Mouse (Mus musculus) embryonic facial prominence, embryonic 11.5 days (tissue): Measurements from ENCODE around the gene Gp1ba. TPM values are rescaled to one million over a fixed set of nuclear protein-coding genes. Genes with fewer than 3 reads are reported as not detected.

ENCODE experiments used
- ATAC-seq: fragments of 200-750 bp; cut with Nextera tagmentation; replicated peaks from 2 replicates; pipeline ENCODE4 v1.8.0; 2017; ENCODE audit warnings: low read depth; ENCODE audit not compliant: insufficient number of reproducible peaks, low FRiP score, low TSS enrichment
- DNase-seq: peaks from one replicate; pipeline ENCODE4 v3.0.0-alpha.2; 2015; ENCODE audit warnings: low spot score
- H3K27ac ChIP-seq: fragments of 300-500 bp; sonication (generic); replicated peaks from 2 replicates; pipeline ENCODE4 v1.5.1; 2014; ENCODE audit warnings: mild to moderate bottlenecking, low read depth, low read length, control low read depth
- H3K27me3 ChIP-seq: fragments of 300-500 bp; sonication (generic); 2 replicates; pipeline ENCODE4 v1.6.1; 2014; ENCODE audit warnings: mild to moderate bottlenecking, low read length, moderate library complexity, mixed read lengths; ENCODE audit not compliant: control insufficient read depth, insufficient read depth
- H3K36me3 ChIP-seq: fragments of 300-500 bp; sonication (generic); replicated peaks from 2 replicates; pipeline ENCODE4 v1.6.1; 2014; ENCODE audit warnings: low read depth, mild to moderate bottlenecking, low read length, moderate library complexity, mixed read lengths; ENCODE audit not compliant: control insufficient read depth, insufficient read depth
- H3K4me1 ChIP-seq: fragments of 300-500 bp; sonication (generic); 2 replicates; pipeline ENCODE4 v1.6.1; 2014; ENCODE audit warnings: low read length, mixed read lengths; ENCODE audit not compliant: control insufficient read depth, insufficient read depth
- H3K4me2 ChIP-seq: fragments of 300-500 bp; sonication (generic); 2 replicates; pipeline ENCODE4 v1.6.1; 2014; ENCODE audit warnings: low read depth, mild to moderate bottlenecking, control low read depth, low read length, moderate library complexity
- H3K4me3 ChIP-seq: fragments of 300-500 bp; sonication (generic); 2 replicates; pipeline ENCODE4 v1.5.1; 2014; ENCODE audit warnings: low read depth, low read length, control low read depth
- H3K9ac ChIP-seq: fragments of 300-500 bp; sonication (generic); replicated peaks from 2 replicates; pipeline ENCODE4 v1.6.1; 2014; ENCODE audit warnings: mild to moderate bottlenecking, control low read depth, low read length
- H3K9me3 ChIP-seq: fragments of 300-500 bp; sonication (generic); replicated peaks from 2 replicates; pipeline ENCODE4 v1.6.1; 2016; ENCODE audit warnings: mild to moderate bottlenecking, low read length, inconsistent platforms, mixed read lengths; ENCODE audit not compliant: control insufficient read depth
- WGBS: fragments of 180-500 bp; shearing (Covaris S2); extraction: QIAGEN DNeasy Blood & Tissue Kit; methylation state at CpG from one replicate; pipeline ENCODE4 v1.1.7; 2014; 5-methylcytosine and 5-hydroxymethylcytosine counted together
- polyA plus RNA-seq: library from polyadenylated mRNA; unstranded; fragments of >200 nt; fragmentation: Nextera tagmentation; extraction: Ambion mirVana; gene quantifications from 2 replicates; pipeline ENCODE4 v1.2.1, GENCODE M21; 2014

The Gp1ba gene
- polyA plus RNA-seq, 1 experiment from 2014 or later = 0.93 TPM

- 93% methylated on average over 6 of the region's 6 CpGs for WGBS
- no peak overlapping the region for H3K4me3 ChIP-seq
- no peak overlapping the region for H3K4me2 ChIP-seq
- no peak overlapping the region for H3K9ac ChIP-seq
- H3K9me3 ChIP-seq = no peaks in the 10 kb centered on the region
- no peak overlapping the region for H3K27ac ChIP-seq
- H3K36me3 ChIP-seq = peaks cover 7% of the 10 kb centered on the region
- H3K4me1 ChIP-seq = no peaks in the 10 kb centered on the region
- no peak for ATAC-seq
- DNase-seq = no peak
- no peaks in the 10 kb centered on the region for H3K27me3 ChIP-seq
These were observed 25.0 kb downstream of the Gp1ba start for GRCm38 (mm10) chr11:70663957-70664356.

- Histone ChIP-seq H3K9me3 (no peaks in the 10 kb centered on the region), H3K27ac (no peak overlapping the region), H3K4me1 (no peaks in the 10 kb centered on the region), H3K36me3 (peaks cover 7% of the 10 kb centered on the region), H3K9ac (no peak overlapping the region), H3K4me3 (no peak overlapping the region), H3K4me2 (no peak overlapping the region), H3K27me3 (no peaks in the 10 kb centered on the region)
- WGBS = 89% methylated on average over 9 of the region's 9 CpGs
- ATAC-seq (no peak), DNase-seq (no peak)
These were observed 25.8 kb downstream of the Gp1ba start for GRCm38 (mm10) chr11:70664741-70665140.

- Histone ChIP-seq H3K4me3 (no peak overlapping the region), H3K36me3 (peaks cover 7% of the 10 kb centered on the region), H3K9me3 (no peaks in the 10 kb centered on the region), H3K4me2 (no peak overlapping the region), H3K27ac (no peak overlapping the region), H3K9ac (no peak overlapping the region), H3K27me3 (no peaks in the 10 kb centered on the region), H3K4me1 (no peaks in the 10 kb centered on the region)
- ATAC-seq = no peak
- 94% methylated on average over 8 of the region's 8 CpGs for WGBS
- DNase-seq = no peak
These were observed 27.8 kb downstream of the Gp1ba start for GRCm38 (mm10) chr11:70666687-70667086.

GRCm38 (mm10) chr11:70667271-70668150 is 28.6 kb downstream of the Gp1ba start:
- Histone ChIP-seq H3K4me2 (peak overlapping the region; percentile 71), H3K4me3 (peak overlapping the region; percentile 51), H3K9ac (peak overlapping the region; percentile 59), H3K27me3 (no peaks in the 10 kb centered on the region), H3K4me1 (no peaks in the 10 kb centered on the region), H3K36me3 (peaks cover 4% of the 10 kb centered on the region), H3K27ac (peak overlapping the region; percentile 77), H3K9me3 (no peaks in the 10 kb centered on the region)
- peak; percentile 62 for DNase-seq
- ATAC-seq = no peak
- 56% methylated on average over 14 of the region's 14 CpGs for WGBS

GRCm38 (mm10) chr11:70668335-70668770 is 29.4 kb downstream of the Gp1ba start:
- Histone ChIP-seq H3K27ac (peak overlapping the region; percentile 77), H3K27me3 (no peaks in the 10 kb centered on the region), H3K4me1 (no peaks in the 10 kb centered on the region), H3K4me3 (peak overlapping the region; percentile 51), H3K4me2 (peak overlapping the region; percentile 71), H3K9me3 (no peaks in the 10 kb centered on the region), H3K36me3 (peaks cover 4% of the 10 kb centered on the region), H3K9ac (peak overlapping the region; percentile 59)
- WGBS = 2% methylated on average over 15 of the region's 15 CpGs
- DNase-seq (no peak), ATAC-seq (peak; percentile 54)

GRCm38 (mm10) chr11:70668771-70669505 is 30.0 kb downstream of the Gp1ba start, which contains the start of gene Spag7:
TSS of gene Spag7 (minus strand) at chr11:70669416.
- peaks cover 4% of the 10 kb centered on the region for H3K36me3 ChIP-seq
- ATAC-seq = peak; percentile 92
- peak; percentile 98 for DNase-seq
- no peaks in the 10 kb centered on the region for H3K9me3 ChIP-seq
- peak within 1 kb of the TSS; percentile 71 for H3K4me2 ChIP-seq
- under 1% methylated on average over 44 of the region's 44 CpGs for WGBS
- H3K27ac ChIP-seq = peak within 1 kb of the TSS; percentile 86
- peak within 1 kb of the TSS; percentile 51 for H3K4me3 ChIP-seq
- no peaks in the 10 kb centered on the region for H3K4me1 ChIP-seq
- peak within 1 kb of the TSS; percentile 71 for H3K9ac ChIP-seq
- H3K27me3 ChIP-seq = no peaks in the 10 kb centered on the region

GRCm38 (mm10) chr11:70669582-70670345 is 30.8 kb downstream of the Gp1ba start:
- no peaks in the 10 kb centered on the region; the same call in 1 of the 2 replicates for H3K36me3 ChIP-seq
- H3K4me3 ChIP-seq = peak overlapping the region; percentile 49
- WGBS = under 1% methylated on average over 31 of the region's 31 CpGs
- peak overlapping the region; percentile 86 for H3K27ac ChIP-seq
- peak; percentile 87 for DNase-seq
- H3K27me3 ChIP-seq = no peaks in the 10 kb centered on the region
- no peaks in the 10 kb centered on the region for H3K9me3 ChIP-seq
- peak; percentile 35 for ATAC-seq
- H3K4me1 ChIP-seq = no peaks in the 10 kb centered on the region
- peak overlapping the region; percentile 68 for H3K4me2 ChIP-seq
- peak overlapping the region; percentile 71 for H3K9ac ChIP-seq
